Mouse (Mus musculus) liver, embryonic 11.5 days (tissue): ENCODE results near the gene Ptges3l. TPM values are rescaled to one million over a fixed set of nuclear protein-coding genes. Genes with fewer than 3 reads are reported as not detected.
"Not testable (repeated sequence)": the region's sequence is repeated elsewhere in the genome, so short reads cannot be mapped to it uniquely, and the experiment has no call there.

Source experiments
- ATAC-seq: fragments of 200-750 bp; cut with Nextera tagmentation; replicated peaks from 2 replicates; pipeline ENCODE4 v1.8.0; 2017; ENCODE audit warnings: moderate number of reproducible peaks, mild to moderate bottlenecking, moderate TSS enrichment, moderate library complexity; ENCODE audit not compliant: low FRiP score
- DNase-seq: peaks from one replicate; pipeline ENCODE4 v3.0.0-alpha.2; 2017; ENCODE audit warnings: low spot score
- H3K27ac ChIP-seq: fragments of 300-500 bp; sonication (generic); 2 replicates; pipeline ENCODE4 v1.5.1; 2014; ENCODE audit warnings: mild to moderate bottlenecking, low read depth, low read length, control low read depth
- H3K27me3 ChIP-seq: fragments of 300-500 bp; sonication (generic); replicated peaks from 2 replicates; pipeline ENCODE4 v1.6.1; 2014; ENCODE audit warnings: low read length, mixed read lengths; ENCODE audit not compliant: control insufficient read depth, insufficient read depth
- H3K36me3 ChIP-seq: fragments of 300-500 bp; sonication (generic); 2 replicates; pipeline ENCODE4 v1.6.1; 2014; ENCODE audit warnings: mild to moderate bottlenecking, low read length, moderate library complexity, mixed read lengths; ENCODE audit not compliant: control insufficient read depth, insufficient read depth
- H3K4me1 ChIP-seq: fragments of 300-500 bp; sonication (generic); replicated peaks from 2 replicates; pipeline ENCODE4 v1.6.1; 2014; ENCODE audit warnings: low read length, mixed read lengths; ENCODE audit not compliant: control insufficient read depth, insufficient read depth
- H3K4me2 ChIP-seq: fragments of 300-500 bp; sonication (generic); 2 replicates; pipeline ENCODE4 v1.6.1; 2014; ENCODE audit warnings: mild to moderate bottlenecking, control low read depth, moderate library complexity
- H3K4me3 ChIP-seq: fragments of 300-500 bp; sonication (generic); 2 replicates; pipeline ENCODE4 v1.5.1; 2014; ENCODE audit warnings: low read depth, low read length, control low read depth
- H3K9ac ChIP-seq: fragments of 300-500 bp; sonication (generic); 2 replicates; pipeline ENCODE4 v1.6.1; 2014; ENCODE audit warnings: low read depth, low read length, control low read depth
- H3K9me3 ChIP-seq: fragments of 300-500 bp; sonication (generic); 2 replicates; pipeline ENCODE4 v1.6.1; 2016; ENCODE audit warnings: low read length, inconsistent platforms, mixed read lengths; ENCODE audit not compliant: control insufficient read depth
- WGBS: fragments of 180-500 bp; shearing (Covaris S2); extraction: QIAGEN DNeasy Blood & Tissue Kit; methylation state at CpG from one replicate; pipeline ENCODE4 v1.1.7; 2014; 5-methylcytosine and 5-hydroxymethylcytosine counted together
- microRNA-seq: library from miRNA; unstranded; fragments of <30 nt; microRNA quantifications from one replicate; pipeline ENCODE4, GENCODE M21; 2017; ENCODE audit warnings: borderline number of aligned reads
- polyA plus RNA-seq: library from polyadenylated mRNA; unstranded; fragments of >200 nt; fragmentation: Nextera tagmentation; extraction: Ambion mirVana; gene quantifications from 2 replicates; pipeline ENCODE4 v1.2.1, GENCODE M21; 2014

Ptges3l gene
- polyA plus RNA-seq, 1 experiment from 2014 or later, result 5.0 TPM

DNA sequence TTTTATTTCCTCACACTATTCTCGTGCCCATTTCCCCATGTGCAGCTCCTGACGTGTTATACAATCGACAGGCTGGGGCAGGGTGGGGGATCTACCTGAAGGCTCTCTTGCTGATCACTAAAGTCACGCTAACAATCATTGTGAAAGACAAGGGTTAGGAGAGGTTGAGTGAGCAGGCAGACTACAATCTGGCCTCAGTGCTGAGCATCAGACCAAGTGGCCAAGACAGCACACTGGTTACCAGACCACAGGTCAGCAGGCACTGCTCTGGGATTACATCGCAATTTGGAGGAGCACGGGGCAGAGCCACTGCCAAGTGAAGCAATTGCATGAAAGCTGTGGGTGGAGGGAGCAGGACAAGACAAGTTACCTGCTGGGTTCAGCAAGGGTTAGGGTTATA lies 46.2 kb downstream of the Ptges3l start:
- Histone ChIP-seq H3K4me2 (no peak overlapping the region), H3K36me3 (no peaks in the 10 kb centered on the region), H3K4me1 (no peaks in the 10 kb centered on the region), H3K27ac (no peak overlapping the region), H3K9ac (no peak overlapping the region), H3K4me3 (no peak overlapping the region), H3K27me3 (peaks cover 3% of the 10 kb centered on the region; the same call in 1 of the 2 replicates), H3K9me3 (no peaks in the 10 kb centered on the region)
- ATAC-seq (no peak), DNase-seq (no peak)
- 77% methylated on average over 6 of the region's 6 CpGs for WGBS

- DNase-seq, H3K9ac ChIP-seq, H3K27me3 ChIP-seq, H3K36me3 ChIP-seq, ATAC-seq, H3K4me1 ChIP-seq, H3K4me2 ChIP-seq, H3K4me3 ChIP-seq, H3K27ac ChIP-seq, H3K9me3 ChIP-seq: not testable (repeated sequence)
- WGBS, result 89% methylated on average over 8 of the region's 8 CpGs
These were observed 46.9 kb downstream of the Ptges3l start for GRCm38 (mm10) chr11:101378196-101378595.

GRCm38 (mm10) chr11:101374421-101374938 lies 50.7 kb downstream of the Ptges3l start:
- WGBS, result 59% methylated on average over 7 of the region's 7 CpGs
- no peak for ATAC-seq

DNA sequence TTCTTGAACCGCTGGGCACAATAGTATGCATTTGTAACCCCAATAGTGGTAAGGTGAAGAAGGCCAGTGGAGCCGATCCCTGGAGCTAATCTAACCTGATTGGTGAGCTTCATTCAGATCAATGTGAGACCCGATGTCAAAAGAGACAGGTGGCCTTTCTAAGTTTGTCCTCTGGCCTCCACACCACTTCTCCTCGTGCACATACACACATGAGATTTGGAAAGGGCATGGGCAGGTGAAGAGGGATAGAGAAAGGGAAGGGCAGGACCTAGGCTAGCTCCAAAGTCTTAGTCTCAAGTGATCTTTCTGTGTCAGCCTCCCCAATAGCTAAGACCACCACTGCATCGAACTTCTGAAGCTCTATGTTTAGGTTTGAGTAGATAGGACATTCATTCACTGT lies 55.0 kb downstream of the Ptges3l start:
- WGBS, result 68% methylated on average over 5 of the region's 5 CpGs
- Histone ChIP-seq H3K9ac (no peak overlapping the region), H3K4me1 (no peaks in the 10 kb centered on the region), H3K27me3 (no peaks in the 10 kb centered on the region), H3K36me3 (no peaks in the 10 kb centered on the region), H3K27ac (no peak overlapping the region), H3K4me3 (no peak overlapping the region), H3K4me2 (no peak overlapping the region), H3K9me3 (no peaks in the 10 kb centered on the region)
- no peak for ATAC-seq
- DNase-seq, result no peak

More at GRCm38 (mm10) chr11:101374421-101374938, 50.7 kb downstream of the Ptges3l start:
- no peak for DNase-seq
- Histone ChIP-seq H3K36me3 (no peaks in the 10 kb centered on the region), H3K9ac (no peak overlapping the region), H3K27ac (no peak overlapping the region), H3K4me1 (no peaks in the 10 kb centered on the region), H3K4me3 (no peak overlapping the region), H3K9me3 (no peaks in the 10 kb centered on the region), H3K4me2 (no peak overlapping the region), H3K27me3 (peaks cover 3% of the 10 kb centered on the region; the same call in 1 of the 2 replicates)

Small RNAs within 50 kb of the gene (microRNA-seq; reads per million reads assigned to microRNA genes)
- gene Mir6929, result not detected

Other genes with a start within 250 kb of the Ptges3l start
- 0.10 TPM in 1 of 2 replicates, not detected in the other for gene Ccr10, start 249.9 kb downstream of the Ptges3l start, polyA plus RNA-seq
- 11.8 and 12.4 TPM in 2 replicates for gene Ezh1, start 198.9 kb downstream of the Ptges3l start, polyA plus RNA-seq
- gene Ramp2, start 179.3 kb downstream of the Ptges3l start, polyA plus RNA-seq, result 62.4 and 64.2 TPM in 2 replicates
- gene Vps25, start 171.6 kb downstream of the Ptges3l start, polyA plus RNA-seq, result 158 and 163 TPM in 2 replicates
- gene Wnk4, start 164.8 kb downstream of the Ptges3l start, polyA plus RNA-seq, result 18.5 and 19.7 TPM in 2 replicates
- 1.2 and 1.4 TPM in 2 replicates for gene Cntd1, start 146.3 kb downstream of the Ptges3l start, polyA plus RNA-seq
- gene Coa3, start 146.2 kb downstream of the Ptges3l start, polyA plus RNA-seq, result 190 and 197 TPM in 2 replicates
- 134 and 148 TPM in 2 replicates for gene Becn1, start 123.0 kb downstream of the Ptges3l start, polyA plus RNA-seq
- gene Psme3, start 109.1 kb downstream of the Ptges3l start, polyA plus RNA-seq, result 201 and 221 TPM in 2 replicates
- 2.9 and 3.2 TPM in 2 replicates for gene Aoc2, start 100.3 kb downstream of the Ptges3l start, polyA plus RNA-seq
- gene Aoc3, start 94.7 kb downstream of the Ptges3l start, polyA plus RNA-seq, result 0.08 TPM in 1 of 2 replicates, not detected in the other
- not detected in 2 replicates for gene G6pc, start 57.8 kb downstream of the Ptges3l start, polyA plus RNA-seq
- gene Aarsd1, start 7.7 kb downstream of the Ptges3l start, polyA plus RNA-seq, result 92.3 and 94.0 TPM in 2 replicates
- gene Gm27029, start 537 bp downstream of the Ptges3l start, polyA plus RNA-seq, result 8.7 and 9.2 TPM in 2 replicates
- gene Rundc1, start 248 bp downstream of the Ptges3l start, polyA plus RNA-seq, result 12.6 and 13.4 TPM in 2 replicates
- gene Rpl27, start 17.0 kb upstream of the Ptges3l start, polyA plus RNA-seq, result 553 and 579 TPM in 2 replicates
- 31.2 and 34.6 TPM in 2 replicates for gene Ifi35, start 23.1 kb upstream of the Ptges3l start, polyA plus RNA-seq
- gene Rnd2, start 39.7 kb upstream of the Ptges3l start, polyA plus RNA-seq, result 3.7 and 5.4 TPM in 2 replicates
- gene Vat1, start 40.9 kb upstream of the Ptges3l start, polyA plus RNA-seq, result 16.8 and 19.5 TPM in 2 replicates
- 19.6 and 22.1 TPM in 2 replicates for gene Brca1, start 126.6 kb upstream of the Ptges3l start, polyA plus RNA-seq
- 52.7 and 55.7 TPM in 2 replicates for gene Nbr1, start 126.8 kb upstream of the Ptges3l start, polyA plus RNA-seq
- gene Tmem106a, start 156.9 kb upstream of the Ptges3l start, polyA plus RNA-seq, result 6.2 and 6.8 TPM in 2 replicates
- not detected in 2 replicates for gene Gm11634, start 173.9 kb upstream of the Ptges3l start, polyA plus RNA-seq
- 13.8 and 15.3 TPM in 2 replicates for gene Rdm1, start 201.9 kb upstream of the Ptges3l start, polyA plus RNA-seq
- 3.6 and 3.9 TPM in 2 replicates for gene Arl4d, start 240.2 kb upstream of the Ptges3l start, polyA plus RNA-seq